Mouse (Mus musculus): ENCODE data around the gene Col15a1. TPM values are rescaled to one million over a fixed set of nuclear protein-coding genes. Genes with fewer than 3 reads are reported as not detected.

The Col15a1 gene
- polyA plus RNA-seq, 1 experiment from 2014 or later, result 22.1 TPM

DNA sequence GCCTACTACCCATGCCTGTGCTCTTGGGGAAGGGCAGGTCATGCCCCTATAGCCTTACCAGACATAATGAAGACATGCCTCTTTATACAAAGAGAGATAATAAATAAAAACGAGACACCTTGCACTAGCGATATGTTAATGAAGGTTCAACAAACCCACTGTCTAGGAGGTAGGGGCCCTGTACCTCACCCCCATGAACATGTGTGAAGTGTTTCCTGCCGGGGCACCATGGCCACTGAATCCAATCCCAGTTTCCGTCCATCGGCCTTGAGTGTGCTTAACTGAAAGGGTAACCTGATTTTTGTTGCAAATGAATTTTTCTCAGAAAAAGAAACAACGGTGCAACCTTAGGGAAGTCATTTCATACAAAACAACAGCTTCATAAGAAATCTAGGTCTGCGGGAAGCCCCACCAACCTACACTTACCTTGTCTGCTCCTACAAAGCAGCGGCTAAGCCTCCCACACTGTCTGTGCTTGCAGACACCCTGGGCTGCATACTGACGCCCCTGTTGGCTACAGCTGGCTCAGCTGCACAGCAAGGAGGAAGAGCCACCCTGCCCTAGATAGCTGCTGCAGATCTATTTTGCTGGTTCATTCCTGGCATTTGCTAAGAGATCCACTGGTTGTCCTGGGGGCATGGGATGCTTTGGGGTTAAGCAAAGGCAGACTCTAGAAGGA, 64.6 kb downstream of the Col15a1 start:
- Histone ChIP-seq H3K9me3 (replicated peaks) (no peaks in the 10 kb centered on the region), H3K4me1 (peaks cover 3% of the 10 kb centered on the region; the same call in 1 of the 2 replicates), H3K27ac (replicated peaks) (no peak overlapping the region), H3K27me3 (no peaks in the 10 kb centered on the region), H3K4me3 (replicated peaks) (no peak overlapping the region), H3K9ac (no peak overlapping the region), H3K4me2 (replicated peaks) (no peak overlapping the region), H3K36me3 (no peaks in the 10 kb centered on the region)
- 79% methylated on average over 9 of the region's 9 CpGs for WGBS
- no peak for ATAC-seq (ENCODE audit: insufficient number of reproducible peaks, low FRiP score, low TSS enrichment, low read depth)

DNA sequence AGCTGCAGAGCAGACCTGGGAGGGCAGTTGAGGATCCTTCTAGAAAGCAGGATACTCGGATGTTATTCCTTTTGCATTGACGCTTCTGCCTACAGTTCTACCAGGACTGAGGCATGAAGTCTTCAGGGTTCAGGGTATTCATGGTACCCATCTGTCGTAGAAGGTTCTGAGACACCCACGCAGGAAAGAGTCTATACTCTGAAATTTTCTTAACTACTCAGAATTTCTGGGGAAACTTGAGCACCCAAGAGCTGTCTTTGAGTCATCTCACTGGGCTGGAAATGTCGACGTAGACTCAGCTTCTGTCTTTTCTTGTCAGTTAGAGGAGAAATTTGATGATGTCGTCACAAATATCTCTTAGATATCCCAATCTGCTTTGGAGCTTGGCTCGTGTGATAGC, 65.8 kb downstream of the Col15a1 start:
- Histone ChIP-seq H3K27me3 (no peaks in the 10 kb centered on the region), H3K9me3 (replicated peaks) (no peaks in the 10 kb centered on the region), H3K27ac (replicated peaks) (no peak overlapping the region), H3K9ac (no peak overlapping the region), H3K36me3 (no peaks in the 10 kb centered on the region), H3K4me3 (replicated peaks) (no peak overlapping the region), H3K4me2 (replicated peaks) (no peak overlapping the region), H3K4me1 (peaks cover 3% of the 10 kb centered on the region; the same call in 1 of the 2 replicates)
- no peak for ATAC-seq (ENCODE audit: insufficient number of reproducible peaks, low FRiP score, low TSS enrichment, low read depth)
- WGBS, result 83% methylated on average over 8 of the region's 8 CpGs

GRCm38 (mm10) chr4:47274911-47275310, 67.0 kb downstream of the Col15a1 start:
- 87% methylated on average over 2 of the region's 2 CpGs for WGBS
- ATAC-seq (ENCODE audit: insufficient number of reproducible peaks, low FRiP score, low TSS enrichment, low read depth), result no peak
- Histone ChIP-seq H3K27me3 (no peaks in the 10 kb centered on the region), H3K4me3 (replicated peaks) (no peak overlapping the region), H3K4me1 (peaks cover 3% of the 10 kb centered on the region; the same call in 1 of the 2 replicates), H3K9ac (no peak overlapping the region), H3K36me3 (no peaks in the 10 kb centered on the region), H3K4me2 (replicated peaks) (no peak overlapping the region), H3K9me3 (replicated peaks) (no peaks in the 10 kb centered on the region), H3K27ac (replicated peaks) (no peak overlapping the region)

- H3K4me1 ChIP-seq, result peaks cover 3% of the 10 kb centered on the region; the same call in 1 of the 2 replicates
- H3K27ac ChIP-seq (replicated peaks), result no peak overlapping the region
- no peak overlapping the region for H3K4me3 ChIP-seq (replicated peaks)
- H3K36me3 ChIP-seq, result no peaks in the 10 kb centered on the region
- no peak overlapping the region for H3K9ac ChIP-seq
- WGBS, result 92% methylated on average over 6 of the region's 6 CpGs
- no peak for ATAC-seq (ENCODE audit: insufficient number of reproducible peaks, low FRiP score, low TSS enrichment, low read depth)
- H3K27me3 ChIP-seq, result no peaks in the 10 kb centered on the region
- no peaks in the 10 kb centered on the region for H3K9me3 ChIP-seq (replicated peaks)
- H3K4me2 ChIP-seq (replicated peaks), result no peak overlapping the region
Measured at GRCm38 (mm10) chr4:47278397-47278796, 70.4 kb downstream of the Col15a1 start.

- no peak overlapping the region for H3K4me3 ChIP-seq (replicated peaks)
- no peak overlapping the region for H3K4me2 ChIP-seq (replicated peaks)
- peak; percentile 74 for ATAC-seq (ENCODE audit: insufficient number of reproducible peaks, low FRiP score, low TSS enrichment, low read depth)
- 0 out of 2 replicates have a peak overlapping the region, but pooled peaks have one; percentile 22 for H3K27ac ChIP-seq (replicated peaks)
- no peaks in the 10 kb centered on the region for H3K36me3 ChIP-seq
- H3K27me3 ChIP-seq, result no peaks in the 10 kb centered on the region
- peaks cover 5% of the 10 kb centered on the region; the same call in 1 of the 2 replicates for H3K4me1 ChIP-seq
- 48% methylated on average over 10 of the region's 10 CpGs for WGBS
- H3K9ac ChIP-seq, result no peak overlapping the region
- H3K9me3 ChIP-seq (replicated peaks), result no peaks in the 10 kb centered on the region
Measured at GRCm38 (mm10) chr4:47279085-47279707, 71.2 kb downstream of the Col15a1 start.

DNA sequence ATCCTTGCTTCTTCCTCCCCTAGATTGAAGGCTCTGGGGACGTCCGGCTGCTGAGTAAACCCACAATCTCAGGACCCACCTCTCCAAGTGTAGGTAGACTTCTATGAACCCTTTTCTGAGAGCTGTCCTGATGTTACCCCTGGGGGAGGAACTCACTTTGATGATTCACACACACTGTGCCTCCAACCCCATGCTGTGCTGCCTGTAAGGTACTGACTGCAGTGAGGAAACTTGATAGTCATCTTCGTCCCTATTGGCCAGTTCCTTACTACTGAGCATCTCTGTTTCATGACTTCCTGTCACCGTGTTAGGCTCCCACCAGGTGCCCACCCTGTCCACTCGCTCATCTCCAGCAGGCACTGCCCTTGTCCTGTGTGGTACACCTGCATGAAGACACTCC, 72.2 kb downstream of the Col15a1 start:
- peaks cover 15% of the 10 kb centered on the region for H3K4me1 ChIP-seq
- H3K9me3 ChIP-seq (replicated peaks), result no peaks in the 10 kb centered on the region
- no peaks in the 10 kb centered on the region for H3K27me3 ChIP-seq
- H3K4me3 ChIP-seq (replicated peaks), result no peak overlapping the region
- ATAC-seq (ENCODE audit: insufficient number of reproducible peaks, low FRiP score, low TSS enrichment, low read depth), result no peak
- H3K36me3 ChIP-seq, result no peaks in the 10 kb centered on the region
- no peak overlapping the region for H3K4me2 ChIP-seq (replicated peaks)
- WGBS, result 86% methylated on average over 5 of the region's 5 CpGs
- H3K27ac ChIP-seq (replicated peaks), result no peak overlapping the region
- H3K9ac ChIP-seq, result no peak overlapping the region

DNA sequence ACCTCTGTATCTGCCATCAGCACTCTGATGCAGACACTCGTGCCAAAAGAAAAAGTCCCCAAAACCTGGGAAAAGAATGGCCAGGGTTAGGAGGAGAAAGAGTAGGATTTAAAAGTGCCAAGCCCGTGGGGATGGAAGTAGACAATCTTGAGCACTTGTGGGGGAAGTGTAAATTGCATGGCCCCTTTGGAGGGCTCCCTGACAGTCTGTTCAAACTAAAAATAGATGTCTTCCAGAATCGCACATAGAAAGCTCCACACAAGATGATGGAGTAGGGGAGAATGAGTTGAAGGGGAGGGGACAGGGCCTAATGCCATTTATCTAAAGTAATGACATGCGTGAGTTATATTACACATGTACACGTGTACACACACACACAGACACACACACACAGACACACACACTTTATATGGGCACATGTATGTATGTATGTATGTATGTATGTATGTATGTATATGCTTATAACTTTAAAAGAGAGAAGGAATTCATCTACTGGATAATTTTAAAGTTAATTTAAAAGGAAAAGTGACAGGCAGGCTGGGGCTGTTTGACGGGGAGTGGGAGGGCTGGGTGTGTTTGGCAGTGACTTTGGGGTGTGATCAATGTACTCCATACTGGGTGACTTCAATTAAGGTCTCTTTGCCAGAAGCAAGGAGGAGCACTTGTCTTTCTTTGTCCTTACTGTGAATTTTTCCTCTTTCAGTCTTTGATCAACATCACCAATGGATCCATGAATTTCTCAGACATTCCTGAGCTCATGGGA, 74.1 kb downstream of the Col15a1 start:
- 65% methylated on average over 6 of the region's 6 CpGs for WGBS
- no peak overlapping the region for H3K9ac ChIP-seq
- no peak overlapping the region for H3K27ac ChIP-seq (replicated peaks)
- peaks cover 20% of the 10 kb centered on the region for H3K4me1 ChIP-seq
- no peaks in the 10 kb centered on the region for H3K36me3 ChIP-seq
- no peak for ATAC-seq (ENCODE audit: insufficient number of reproducible peaks, low FRiP score, low TSS enrichment, low read depth)
- H3K9me3 ChIP-seq (replicated peaks), result no peaks in the 10 kb centered on the region
- H3K4me2 ChIP-seq (replicated peaks), result no peak overlapping the region
- H3K4me3 ChIP-seq (replicated peaks), result no peak overlapping the region
- no peaks in the 10 kb centered on the region for H3K27me3 ChIP-seq

DNA sequence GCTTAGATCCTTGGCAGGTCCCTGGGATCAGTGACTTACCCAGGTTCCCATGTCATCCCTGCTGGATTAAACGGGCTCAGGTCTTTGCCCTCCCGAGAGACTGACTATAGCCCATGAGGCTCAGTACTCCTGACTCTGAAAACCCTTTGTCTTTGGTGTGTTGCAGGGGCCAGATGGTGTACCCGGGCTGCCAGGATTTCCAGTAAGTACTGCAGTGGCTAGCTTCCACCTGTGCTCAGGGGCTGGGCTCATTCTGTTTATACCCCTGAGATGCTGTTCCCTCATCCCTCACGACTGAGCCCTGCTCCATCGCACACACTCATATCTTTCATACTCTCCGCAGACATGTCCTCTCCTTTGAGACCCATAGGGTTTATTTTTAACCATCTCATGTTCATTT, 76.3 kb downstream of the Col15a1 start:
- Histone ChIP-seq H3K27ac (replicated peaks) (no peak overlapping the region), H3K4me1 (peaks cover 18% of the 10 kb centered on the region), H3K4me3 (replicated peaks) (no peak overlapping the region), H3K4me2 (replicated peaks) (no peak overlapping the region), H3K27me3 (no peaks in the 10 kb centered on the region), H3K9me3 (replicated peaks) (no peaks in the 10 kb centered on the region), H3K9ac (no peak overlapping the region), H3K36me3 (no peaks in the 10 kb centered on the region)
- 0 out of 2 replicates have a peak, but pooled peaks have one; percentile 10 for ATAC-seq (ENCODE audit: insufficient number of reproducible peaks, low FRiP score, low TSS enrichment, low read depth)
- WGBS, result 63% methylated on average over 6 of the region's 6 CpGs

- peak overlapping the region; percentile 41; the same call in 1 of the 2 replicates for H3K27ac ChIP-seq (replicated peaks)
- peaks cover 18% of the 10 kb centered on the region for H3K4me1 ChIP-seq
- H3K27me3 ChIP-seq, result no peaks in the 10 kb centered on the region
- 31% methylated on average over 9 of the region's 9 CpGs for WGBS
- no peak overlapping the region for H3K4me2 ChIP-seq (replicated peaks)
- 0 out of 2 replicates have a peak, but pooled peaks have one; percentile 18 for ATAC-seq (ENCODE audit: insufficient number of reproducible peaks, low FRiP score, low TSS enrichment, low read depth)
- H3K9ac ChIP-seq, result no peak overlapping the region
- no peak overlapping the region for H3K4me3 ChIP-seq (replicated peaks)
- H3K36me3 ChIP-seq, result no peaks in the 10 kb centered on the region
- H3K9me3 ChIP-seq (replicated peaks), result no peaks in the 10 kb centered on the region
Measured at GRCm38 (mm10) chr4:47284874-47285273, 76.9 kb downstream of the Col15a1 start.

- Histone ChIP-seq H3K4me1 (peaks cover 18% of the 10 kb centered on the region), H3K36me3 (no peaks in the 10 kb centered on the region), H3K4me3 (replicated peaks) (no peak overlapping the region), H3K4me2 (replicated peaks) (no peak overlapping the region), H3K9me3 (replicated peaks) (no peaks in the 10 kb centered on the region), H3K9ac (no peak overlapping the region), H3K27me3 (no peaks in the 10 kb centered on the region), H3K27ac (replicated peaks) (no peak overlapping the region)
- 87% methylated on average over 3 of the region's 3 CpGs for WGBS
- no peak for ATAC-seq (ENCODE audit: insufficient number of reproducible peaks, low FRiP score, low TSS enrichment, low read depth)
Measured at GRCm38 (mm10) chr4:47286599-47287147, 78.7 kb downstream of the Col15a1 start.

- Histone ChIP-seq H3K9ac (no peak overlapping the region), H3K27ac (replicated peaks) (no peak overlapping the region), H3K36me3 (no peaks in the 10 kb centered on the region), H3K4me2 (replicated peaks) (no peak overlapping the region), H3K4me1 (peaks cover 21% of the 10 kb centered on the region), H3K9me3 (replicated peaks) (no peaks in the 10 kb centered on the region), H3K27me3 (no peaks in the 10 kb centered on the region), H3K4me3 (replicated peaks) (no peak overlapping the region)
- ATAC-seq (ENCODE audit: insufficient number of reproducible peaks, low FRiP score, low TSS enrichment, low read depth), result no peak
- 74% methylated on average over 4 of the region's 4 CpGs for WGBS
Measured at GRCm38 (mm10) chr4:47287468-47287867, 79.5 kb downstream of the Col15a1 start.

Measured in embryonic facial prominence, embryonic 15.5 days (tissue).